Mouse (Mus musculus): Measurements from ENCODE around the gene Haus3. TPM values are rescaled to one million over a fixed set of nuclear protein-coding genes. Genes with fewer than 3 reads are reported as not detected.

The Haus3 gene
- total RNA-seq (2023): 19.2 and 21.9 TPM in 2 replicates

GRCm38 (mm10) chr5:34168950-34169891 is at the start of gene Haus3, which contains the start of gene Poln:
Gene Haus3, minus strand, starts transcription at chr5:34169527.
Gene Poln, minus strand, starts transcription at chr5:34169448.

GRCm38 (mm10) chr5:34187601-34188316 is 18.4 kb upstream of the Haus3 start, which contains the start of gene Mxd4:
Gene Mxd4, minus strand, starts transcription at chr5:34187720.

Other genes starting within 250 kb of the Haus3 start
- 18.6 and 22.2 TPM in 2 replicates for gene Nelfa, start 233.1 kb downstream of the Haus3 start, total RNA-seq (2023)
- 12.6 and 18.6 TPM in 2 replicates for gene Gm1673, start 186.1 kb downstream of the Haus3 start, total RNA-seq (2023)
- gene Nat8l, start 173.5 kb downstream of the Haus3 start, total RNA-seq (2023): 19.5 and 20.7 TPM in 2 replicates
- gene Poln, start 79 bp downstream of the Haus3 start, total RNA-seq (2023): 0.28 and 1.1 TPM in 2 replicates
- 54.1 and 75.9 TPM in 2 replicates for gene Mxd4, start 18.2 kb upstream of the Haus3 start, total RNA-seq (2023)
- 1.5 and 3.0 TPM in 2 replicates for gene Zfyve28, start 118.9 kb upstream of the Haus3 start, total RNA-seq (2023)
- not detected in 2 replicates for gene Cfap99, start 119.1 kb upstream of the Haus3 start, total RNA-seq (2023)
- gene Rnf4, start 166.8 kb upstream of the Haus3 start, total RNA-seq (2023): 150 and 201 TPM in 2 replicates
- 43.1 and 44.6 TPM in 2 replicates for gene Fam193a, start 200.4 kb upstream of the Haus3 start, total RNA-seq (2023)

Data from neutrophil, adult 65 days (primary cell).